Mouse (Mus musculus): ENCODE data around the gene Pea15a.

DNA sequence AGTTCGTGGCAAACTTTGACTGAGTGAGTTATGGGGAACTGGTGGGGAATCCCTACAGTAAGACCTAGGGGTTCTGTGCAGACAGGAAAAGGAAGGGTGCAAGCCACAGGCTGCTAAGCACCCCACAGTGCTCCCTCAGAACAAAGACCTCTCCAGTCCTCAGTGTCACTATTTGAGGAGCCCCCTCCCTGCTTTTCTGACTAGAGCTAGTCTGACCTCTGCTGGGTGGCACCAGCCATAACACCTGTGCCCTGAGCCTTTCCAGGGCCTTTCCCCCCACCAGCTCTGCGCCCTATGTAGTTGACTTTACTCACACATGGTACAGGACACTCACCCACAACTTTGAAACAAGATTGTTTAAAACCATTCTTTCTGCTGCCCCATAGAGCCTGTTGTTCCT, 41.1 kb upstream of the Pea15a start:
- no peak for TF ChIP-seq POLR2A (IDR thresholded peaks at IDR 0.05; ENCODE audit: borderline replicate concordance, insufficient read depth, low read length)
- TF ChIP-seq CTCF (IDR thresholded peaks at IDR 0.05; ENCODE audit: borderline replicate concordance, insufficient read depth, low read depth, low read length): peak; percentile 52; the same call in 1 of the 2 replicates
